Mouse (Mus musculus) left cerebral cortex, adult 18-20 months (tissue): ENCODE measurements around the gene Casz1. TPM values are rescaled to one million over a fixed set of nuclear protein-coding genes. Genes with fewer than 3 reads are reported as not detected.

Experiments used
- DNase-seq, 2 experiments: peaks; one replicate each; pipeline ENCODE4 v3.0.0; 2021 to 2022; ENCODE audit warnings: low spot score in 2 of 2, mixed read lengths in 1 of 2
- total RNA-seq, 2 experiments: library from RNA; stranded (reverse); gene quantifications; 2 replicates each; pipeline ENCODE4 v1.2.3; 2021

Gene Casz1
- total RNA-seq, 2 experiments from 2014 or later, result 1.2 to 1.4 TPM

GRCm38 (mm10) chr4:148872783-148873182 lies 68.6 kb downstream of the Casz1 start:
- no peak for DNase-seq

GRCm38 (mm10) chr4:148876166-148876565 lies 71.9 kb downstream of the Casz1 start:
- DNase-seq, result no peak

- DNase-seq, result no peak
Measured at GRCm38 (mm10) chr4:148876867-148877266, 72.6 kb downstream of the Casz1 start.

- no peak for DNase-seq
Measured at GRCm38 (mm10) chr4:148878192-148878983, 74.2 kb downstream of the Casz1 start.

GRCm38 (mm10) chr4:148878984-148879610 lies 74.9 kb downstream of the Casz1 start:
- no peak for DNase-seq

- DNase-seq, result no peak
Measured at GRCm38 (mm10) chr4:148879631-148880030, 75.4 kb downstream of the Casz1 start.

GRCm38 (mm10) chr4:148881001-148881669 lies 76.9 kb downstream of the Casz1 start:
- no peak for DNase-seq

GRCm38 (mm10) chr4:148881838-148882237 lies 77.6 kb downstream of the Casz1 start:
- DNase-seq, result no peak

GRCm38 (mm10) chr4:148882360-148882929 lies 78.2 kb downstream of the Casz1 start:
- DNase-seq, result no peak

GRCm38 (mm10) chr4:148884596-148884995 lies 80.4 kb downstream of the Casz1 start:
- no peak for DNase-seq

- DNase-seq, result no peak
Measured at GRCm38 (mm10) chr4:148885401-148885800, 81.2 kb downstream of the Casz1 start.

- DNase-seq, result no peak
Measured at GRCm38 (mm10) chr4:148885921-148886540, 81.8 kb downstream of the Casz1 start.

- DNase-seq, result no peak
Measured at GRCm38 (mm10) chr4:148888229-148888628, 84.0 kb downstream of the Casz1 start.

- no peak for DNase-seq
Measured at GRCm38 (mm10) chr4:148889011-148889410, 84.8 kb downstream of the Casz1 start.

- no peak for DNase-seq
Measured at GRCm38 (mm10) chr4:148890442-148890841, 86.2 kb downstream of the Casz1 start.

GRCm38 (mm10) chr4:148890892-148891838 lies 86.9 kb downstream of the Casz1 start:
- DNase-seq, result no peak

- no peak for DNase-seq
Measured at GRCm38 (mm10) chr4:148896125-148896524, 91.9 kb downstream of the Casz1 start.

- no peak for DNase-seq
Measured at GRCm38 (mm10) chr4:148899927-148900294, 95.7 kb downstream of the Casz1 start.

GRCm38 (mm10) chr4:148900295-148901211 lies 96.3 kb downstream of the Casz1 start:
- peak; percentile 26 to 50 for DNase-seq
